Mouse (Mus musculus) Patski (cell line): ENCODE data around the gene Ankrd52. TPM values are rescaled to one million over a fixed set of nuclear protein-coding genes. Genes with fewer than 3 reads are reported as not detected.

Experiments
- ATAC-seq: fragments of 100-300 bp; one replicate; pipeline ENCODE4 v1.8.0; 2021
- CTCF ChIA-PET: fragments of 350-600 bp; sonication (Branson Sonifier 250); formaldehyde crosslinking; loops from one replicate; lab custom pipeline; 2022; ENCODE audit warnings: inconsistent platforms; lab: Charles Lee
- POLR2A ChIA-PET: fragments of 350-600 bp; sonication (Branson Sonifier 250); formaldehyde crosslinking; loops from one replicate; lab custom pipeline; 2022; ENCODE audit warnings: antibody characterized with exemption, inconsistent platforms; lab: Charles Lee
- DNase-seq: peaks from one replicate; pipeline ENCODE4 v3.0.0-alpha.2; 2011; ENCODE audit warnings: low read depth, low spot score
- H3K27me3 ChIP-seq: fragments of 371-371 bp; one replicate; pipeline ENCODE4 v1.5.1; 2021
- CTCF ChIP-seq: fragments of 100-300 bp; IDR thresholded peaks from one replicate; pipeline ENCODE4 v1.5.1; 2021
- in situ Hi-C: fragments of 300-500 bp; cut with MboI; formaldehyde crosslinking; loops from 3 replicates; pipeline ENCODE4 v1.11.1; 2018; ENCODE audit warnings: low pct_unique_long_range_greater_than_20kb, mixed read lengths
- polyA plus RNA-seq: library from polyadenylated mRNA; unstranded; gene quantifications from one replicate; pipeline ENCODE4 v1.2.3, GENCODE M21; 2021

Ankrd52 gene
- polyA plus RNA-seq, 1 experiment from 2014 or later = 55.9 TPM

- ATAC-seq = peak; percentile 6
- in situ Hi-C loops = no loop called here
- CTCF ChIA-PET = interaction anchor here (1.1 to 1.8 kb wide), 8 partner anchors 9 to 158 kb away, joined by 3 to 8 read pairs (median 4); partner anchors contain the start of genes Coq10a, Nabp2 and Rnf41
- POLR2A ChIA-PET = interaction anchor here (0.7 to 4.2 kb wide), 8 partner anchors 9 to 110 kb away, joined by 3 to 17 read pairs (median 4); partner anchors contain the start of genes Coq10a and Cs
- TF ChIP-seq CTCF = no peak
- no peaks in the 10 kb centered on the region for H3K27me3 ChIP-seq
- no peak for DNase-seq
Observed at GRCm38 (mm10) chr10:128377222-128377939, 466 bp downstream of the Ankrd52 start.

GRCm38 (mm10) chr10:128377940-128378448 is 1.1 kb downstream of the Ankrd52 start:
- CTCF ChIA-PET = interaction anchor here (1.1 to 1.8 kb wide), 3 partner anchors 9 to 73 kb away, joined by 4 read pairs; partner anchors contain the start of gene Coq10a
- in situ Hi-C loops = no loop called here

GRCm38 (mm10) chr10:128378462-128378861 is 1.5 kb downstream of the Ankrd52 start:
- ChIA-PET CTCF (interaction anchor here (1.1 to 1.8 kb wide), 4 partner anchors 9 to 72 kb away, joined by 3 to 4 read pairs (median 4); partner anchors contain the start of gene Coq10a), POLR2A (interaction anchor here (1.2 to 4.2 kb wide), 3 partner anchors 8 to 145 kb away, joined by 4 to 17 read pairs (median 7); partner anchors contain the start of gene Coq10a)
- ATAC-seq (no peak), DNase-seq (no peak)
- no peak for TF ChIP-seq CTCF
- in situ Hi-C loops = no loop called here
- H3K27me3 ChIP-seq = no peaks in the 10 kb centered on the region

More at GRCm38 (mm10) chr10:128377940-128378448, 1.1 kb downstream of the Ankrd52 start:
- ATAC-seq = no peak
- no peak for DNase-seq
- TF ChIP-seq CTCF = no peak
- no peaks in the 10 kb centered on the region for H3K27me3 ChIP-seq
- POLR2A ChIA-PET = interaction anchor here (0.7 to 4.2 kb wide), 6 partner anchors 9 to 110 kb away, joined by 3 to 17 read pairs (median 4); partner anchors contain the start of gene Coq10a

- TF ChIP-seq CTCF = no peak
- no peaks in the 10 kb centered on the region for H3K27me3 ChIP-seq
- DNase-seq (no peak), ATAC-seq (no peak)
- POLR2A ChIA-PET = interaction anchor here (0.7 to 4.2 kb wide), 3 partner anchors 11 to 454 kb away, joined by 3 to 17 read pairs (median 4); partner anchors contain the start of gene Coq10a
- in situ Hi-C loops = no loop called here
- CTCF ChIA-PET = interaction anchor here (1.2 to 1.7 kb wide), 2 partner anchors 10 to 43 kb away, joined by 3 to 4 read pairs; partner anchors contain the start of gene Coq10a
Observed at GRCm38 (mm10) chr10:128379260-128379659, 2.3 kb downstream of the Ankrd52 start.

- CTCF ChIA-PET = no interaction called here
- ATAC-seq (no peak), DNase-seq (no peak)
- H3K27me3 ChIP-seq = no peaks in the 10 kb centered on the region
- in situ Hi-C loops = no loop called here
- TF ChIP-seq CTCF = no peak
- POLR2A ChIA-PET = no interaction called here
Observed at GRCm38 (mm10) chr10:128380565-128380964, 3.6 kb downstream of the Ankrd52 start.

GRCm38 (mm10) chr10:128382482-128382881 is 5.6 kb downstream of the Ankrd52 start:
- ATAC-seq = no peak
- TF ChIP-seq CTCF = no peak
- no peak for DNase-seq
- CTCF ChIA-PET = no interaction called here
- in situ Hi-C loops = no loop called here
- H3K27me3 ChIP-seq = no peaks in the 10 kb centered on the region
- POLR2A ChIA-PET = interaction anchor here (1.2 to 1.4 kb wide), 2 partner anchors 14 to 96 kb away, joined by 3 read pairs; partner anchors contain the start of gene Coq10a

GRCm38 (mm10) chr10:128385902-128386301 is 9.0 kb downstream of the Ankrd52 start:
- ChIA-PET POLR2A (interaction anchor here (1.5 kb wide), 1 partner anchor 9 kb away, joined by 7 read pairs; the partner anchor contains the start of gene Ankrd52), CTCF (no interaction called here)
- no peaks in the 10 kb centered on the region for H3K27me3 ChIP-seq
- in situ Hi-C loops = no loop called here
- ATAC-seq (no peak), DNase-seq (no peak)
- no peak for TF ChIP-seq CTCF

- DNase-seq (no peak), ATAC-seq (no peak)
- ChIA-PET CTCF (no interaction called here), POLR2A (no interaction called here)
- in situ Hi-C loops = no loop called here
- TF ChIP-seq CTCF = no peak
- no peaks in the 10 kb centered on the region for H3K27me3 ChIP-seq
Observed at GRCm38 (mm10) chr10:128388941-128389340, 12.0 kb downstream of the Ankrd52 start.

GRCm38 (mm10) chr10:128389570-128389969 is 12.7 kb downstream of the Ankrd52 start:
- DNase-seq (no peak), ATAC-seq (no peak)
- in situ Hi-C loops = no loop called here
- no peak for TF ChIP-seq CTCF
- POLR2A ChIA-PET = no interaction called here
- no peaks in the 10 kb centered on the region for H3K27me3 ChIP-seq
- CTCF ChIA-PET = no interaction called here

GRCm38 (mm10) chr10:128390366-128390765 is 13.5 kb downstream of the Ankrd52 start:
- POLR2A ChIA-PET = interaction anchor here (0.6 kb wide), 1 partner anchor 175 kb away, joined by 6 read pairs; no protein-coding TSS in a partner anchor
- CTCF ChIA-PET = no interaction called here
- in situ Hi-C loops = no loop called here
- no peak for DNase-seq
- ATAC-seq = no peak
- no peak for TF ChIP-seq CTCF
- no peaks in the 10 kb centered on the region for H3K27me3 ChIP-seq
